Mouse (Mus musculus) lung, postnatal 0 days (tissue): ENCODE measurements around the gene Sf3b6.

Experiments used
- CTCF ChIP-seq: IDR thresholded peaks from 2 replicates; pipeline ENCODE4 v1.5.1; 2016; ENCODE audit warnings: antibody characterized with exemption, mild to moderate bottlenecking
- EP300 ChIP-seq: IDR thresholded peaks from 2 replicates; pipeline ENCODE4 v1.6.1; 2016; ENCODE audit warnings: antibody characterized with exemption, mild to moderate bottlenecking, control low read depth

DNA sequence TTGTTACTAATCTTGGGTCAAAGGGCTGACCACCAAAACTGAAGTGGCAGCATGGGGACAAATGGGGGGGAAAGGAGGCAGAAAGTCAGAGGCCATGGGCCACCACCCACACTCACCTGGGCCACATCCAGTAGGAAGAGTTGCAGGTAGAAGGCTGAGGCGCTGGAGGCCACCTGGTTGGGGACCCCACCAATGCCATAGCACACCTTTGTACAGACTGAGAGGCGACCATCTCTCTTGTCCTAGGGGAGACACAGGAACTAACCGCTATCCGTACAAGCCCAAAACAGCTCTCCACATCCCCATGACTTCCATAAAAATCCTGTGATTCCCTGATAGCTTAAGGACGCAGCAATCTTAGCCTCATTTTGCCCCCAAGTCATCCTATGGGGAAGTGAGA lies 53.9 kb downstream of the Sf3b6 start:
- TF ChIP-seq CTCF (no peak), EP300 (no peak)
